Mouse (Mus musculus) hindbrain, embryonic 12.5 days (tissue): ENCODE measurements at regions not wholly inside any gene's neighbourhood (a gene's known extent, or its start where the extent isn't known, plus 50 kb on each side); places are given as distances from the start of the nearest gene placed in this dataset.

Experiments used
- ATAC-seq: fragments of 200-750 bp; cut with Nextera tagmentation; 2 replicates; pipeline ENCODE4 v1.8.0; 2017; ENCODE audit warnings: moderate TSS enrichment; ENCODE audit not compliant: low FRiP score
- H3K27ac ChIP-seq: fragments of 300-500 bp; sonication (generic); 2 replicates; pipeline ENCODE4 v1.5.1; 2016; ENCODE audit warnings: mild to moderate bottlenecking
- H3K27me3 ChIP-seq: fragments of 300-500 bp; sonication (generic); 2 replicates; pipeline ENCODE4 v1.6.1; 2016; ENCODE audit warnings: mild to moderate bottlenecking
- H3K36me3 ChIP-seq: fragments of 300-500 bp; sonication (generic); 2 replicates; pipeline ENCODE4 v1.6.1; 2016; ENCODE audit warnings: mild to moderate bottlenecking
- H3K4me1 ChIP-seq: fragments of 300-500 bp; sonication (generic); 2 replicates; pipeline ENCODE4 v1.6.1; 2016
- H3K4me2 ChIP-seq: fragments of 300-500 bp; sonication (generic); replicated peaks from 2 replicates; pipeline ENCODE4 v1.6.1; 2016; ENCODE audit warnings: mild to moderate bottlenecking
- H3K4me3 ChIP-seq: fragments of 300-500 bp; sonication (generic); 2 replicates; pipeline ENCODE4 v1.5.1; 2016; ENCODE audit warnings: mild to moderate bottlenecking
- H3K9ac ChIP-seq: fragments of 300-500 bp; sonication (generic); 2 replicates; pipeline ENCODE4 v1.6.1; 2016; ENCODE audit warnings: mild to moderate bottlenecking, moderate library complexity
- H3K9me3 ChIP-seq: fragments of 300-500 bp; sonication (generic); replicated peaks from 2 replicates; pipeline ENCODE4 v1.6.1; 2016; ENCODE audit warnings: mild to moderate bottlenecking
- WGBS: fragments of 180-500 bp; shearing (Covaris S2); methylation state at CpG from one replicate; pipeline ENCODE4 v1.1.7; 2016; 5-methylcytosine and 5-hydroxymethylcytosine counted together

DNA sequence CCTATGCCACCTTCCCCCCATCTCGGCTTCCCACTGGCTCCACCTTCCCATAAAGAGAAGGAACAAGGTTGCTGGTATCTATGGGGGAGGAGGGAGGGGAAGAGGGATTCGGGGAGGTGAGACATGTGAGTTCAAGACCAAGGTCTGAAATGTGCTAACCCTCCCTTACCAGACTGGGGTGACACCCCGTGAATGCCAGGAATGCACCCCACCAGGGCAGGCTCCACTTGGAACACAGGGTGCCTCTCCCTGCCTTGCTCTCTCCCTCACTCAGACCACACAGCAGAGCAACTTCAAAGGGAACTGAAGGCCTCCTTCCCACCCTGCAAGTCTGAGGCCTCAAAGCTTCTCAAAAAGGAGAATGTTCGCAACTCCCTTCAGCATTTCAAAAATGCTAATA is 230.5 kb upstream of the Rgma start:
- Histone ChIP-seq H3K36me3 (no peaks in the 10 kb centered on the region), H3K4me2 (no peak overlapping the region), H3K27ac (no peak overlapping the region), H3K9ac (no peak overlapping the region), H3K4me3 (no peak overlapping the region), H3K4me1 (peaks cover 26% of the 10 kb centered on the region), H3K9me3 (no peaks in the 10 kb centered on the region), H3K27me3 (no peaks in the 10 kb centered on the region)
- no peak for ATAC-seq
- WGBS: 43% methylated on average over 4 of the region's 4 CpGs

- no peaks in the 10 kb centered on the region for H3K27me3 ChIP-seq
- no peak overlapping the region for H3K9ac ChIP-seq
- no peak overlapping the region for H3K4me3 ChIP-seq
- peaks cover 22% of the 10 kb centered on the region for H3K4me1 ChIP-seq
- no peak for ATAC-seq
- no peak overlapping the region for H3K4me2 ChIP-seq
- no peak overlapping the region for H3K27ac ChIP-seq
- H3K9me3 ChIP-seq: no peaks in the 10 kb centered on the region
- no peaks in the 10 kb centered on the region for H3K36me3 ChIP-seq
Measured at GRCm38 (mm10) chr7:73147251-73147650, 228.1 kb upstream of the Rgma start.

- 71% methylated on average over 7 of the region's 7 CpGs for WGBS
- Histone ChIP-seq H3K4me3 (no peak overlapping the region), H3K4me2 (no peak overlapping the region), H3K9me3 (no peaks in the 10 kb centered on the region), H3K9ac (no peak overlapping the region), H3K27ac (no peak overlapping the region), H3K36me3 (no peaks in the 10 kb centered on the region), H3K27me3 (no peaks in the 10 kb centered on the region), H3K4me1 (peaks cover 18% of the 10 kb centered on the region)
- no peak for ATAC-seq
Measured at GRCm38 (mm10) chr7:73150436-73150835, 224.9 kb upstream of the Rgma start.

DNA sequence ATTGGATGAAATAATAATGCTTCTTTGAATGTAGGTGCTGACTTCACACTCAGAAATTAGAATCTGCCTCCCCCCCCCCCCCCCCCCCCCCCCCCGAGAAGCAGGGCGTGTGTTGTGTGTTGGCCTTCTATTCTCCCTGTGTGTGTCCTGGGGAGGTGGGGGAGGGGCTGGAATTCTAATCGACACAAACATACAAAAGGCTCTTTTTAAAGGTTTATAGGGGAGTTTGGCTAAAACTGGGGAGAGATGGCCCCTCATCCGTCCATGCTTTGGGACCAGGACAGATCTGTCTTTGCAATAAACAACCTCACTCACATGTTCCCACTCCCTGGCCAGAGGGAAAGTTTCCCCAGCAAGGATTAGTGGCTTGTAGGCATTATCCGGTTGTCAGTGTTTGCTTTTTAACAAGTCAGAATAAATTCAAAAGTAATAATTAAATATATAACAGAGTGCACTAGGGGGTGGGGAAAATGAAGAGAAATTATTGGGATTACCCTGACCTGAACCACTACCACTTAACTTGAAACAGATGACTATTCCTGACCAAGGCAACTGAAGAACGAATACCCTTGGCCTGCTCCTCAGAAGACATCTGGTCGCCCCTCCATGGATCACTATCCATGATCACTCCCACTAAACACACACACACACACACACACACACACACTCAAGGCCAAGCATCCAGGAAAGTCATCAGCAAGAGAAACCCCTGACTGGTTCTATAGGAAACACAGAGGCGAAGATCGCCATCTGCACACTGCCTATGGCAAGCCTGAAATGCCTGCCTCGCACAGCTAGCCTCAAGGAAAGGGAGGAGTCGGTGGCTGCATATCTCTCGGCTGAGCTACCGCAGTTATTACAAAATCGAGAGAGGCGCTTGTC is 223.5 kb upstream of the Rgma start:
- Histone ChIP-seq H3K4me1 (peaks cover 18% of the 10 kb centered on the region), H3K27ac (no peak overlapping the region), H3K27me3 (no peaks in the 10 kb centered on the region), H3K9ac (no peak overlapping the region), H3K4me3 (no peak overlapping the region), H3K4me2 (no peak overlapping the region), H3K36me3 (no peaks in the 10 kb centered on the region), H3K9me3 (no peaks in the 10 kb centered on the region)
- WGBS: 45% methylated on average over 13 of the region's 15 CpGs
- ATAC-seq: no peak; the same call in 1 of the 2 replicates

GRCm38 (mm10) chr7:73153668-73154067 is 221.6 kb upstream of the Rgma start:
- Histone ChIP-seq H3K9me3 (no peaks in the 10 kb centered on the region), H3K27ac (no peak overlapping the region), H3K9ac (no peak overlapping the region), H3K36me3 (no peaks in the 10 kb centered on the region), H3K4me2 (no peak overlapping the region), H3K4me1 (peaks cover 18% of the 10 kb centered on the region), H3K4me3 (no peak overlapping the region), H3K27me3 (no peaks in the 10 kb centered on the region)
- ATAC-seq: no peak
- WGBS: 97% methylated on average over 1 of the region's 1 CpGs

DNA sequence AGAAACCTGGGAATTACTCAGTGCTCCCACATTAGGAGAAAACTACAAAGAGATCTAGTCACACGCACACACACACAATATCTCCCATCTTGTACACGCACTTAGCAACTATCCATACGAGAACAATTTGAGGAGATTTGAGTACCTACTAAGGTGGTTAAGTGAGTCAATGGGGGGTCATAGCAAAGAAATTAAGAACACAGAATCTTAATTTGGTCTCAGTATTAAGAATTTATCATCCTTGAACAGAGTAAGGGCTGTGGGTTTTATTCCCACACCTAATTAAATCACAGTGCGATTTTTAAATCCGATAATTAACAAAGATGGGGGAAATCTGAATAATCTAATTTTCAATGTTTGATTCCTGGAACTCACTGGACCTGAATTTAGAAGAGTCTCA is 216.5 kb upstream of the Rgma start:
- no peak overlapping the region for H3K4me3 ChIP-seq
- no peak overlapping the region for H3K9ac ChIP-seq
- no peaks in the 10 kb centered on the region for H3K27me3 ChIP-seq
- H3K4me2 ChIP-seq: no peak overlapping the region
- 95% methylated on average over 5 of the region's 5 CpGs for WGBS
- no peaks in the 10 kb centered on the region for H3K9me3 ChIP-seq
- H3K4me1 ChIP-seq: peaks cover 2% of the 10 kb centered on the region; the same call in 1 of the 2 replicates
- no peak for ATAC-seq
- H3K27ac ChIP-seq: no peak overlapping the region
- H3K36me3 ChIP-seq: no peaks in the 10 kb centered on the region

DNA sequence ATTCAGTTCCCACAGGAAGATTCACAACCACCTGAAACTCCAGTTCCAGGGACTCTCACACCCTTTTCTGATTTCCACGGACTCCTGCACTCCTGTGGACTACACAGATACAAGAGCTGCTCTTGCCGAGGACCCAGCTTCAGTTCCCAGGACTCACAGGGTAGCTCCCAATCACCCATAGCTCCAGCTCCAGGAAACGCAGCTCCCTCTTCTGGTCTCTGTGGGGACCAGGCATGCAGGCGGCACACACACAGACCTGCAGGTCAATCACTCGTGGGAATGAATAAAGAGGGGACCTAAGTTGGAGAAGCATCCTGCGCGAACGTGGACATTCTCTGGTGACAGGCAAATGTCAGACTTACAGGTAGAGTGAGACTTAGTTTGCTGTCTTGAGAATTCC is 214.3 kb upstream of the Rgma start:
- Histone ChIP-seq H3K9ac (no peak overlapping the region), H3K36me3 (no peaks in the 10 kb centered on the region), H3K27me3 (no peaks in the 10 kb centered on the region), H3K9me3 (no peaks in the 10 kb centered on the region), H3K27ac (no peak overlapping the region), H3K4me2 (no peak overlapping the region), H3K4me1 (peaks cover 6% of the 10 kb centered on the region; the same call in 1 of the 2 replicates), H3K4me3 (no peak overlapping the region)
- no peak for ATAC-seq
- 83% methylated on average over 8 of the region's 8 CpGs for WGBS

DNA sequence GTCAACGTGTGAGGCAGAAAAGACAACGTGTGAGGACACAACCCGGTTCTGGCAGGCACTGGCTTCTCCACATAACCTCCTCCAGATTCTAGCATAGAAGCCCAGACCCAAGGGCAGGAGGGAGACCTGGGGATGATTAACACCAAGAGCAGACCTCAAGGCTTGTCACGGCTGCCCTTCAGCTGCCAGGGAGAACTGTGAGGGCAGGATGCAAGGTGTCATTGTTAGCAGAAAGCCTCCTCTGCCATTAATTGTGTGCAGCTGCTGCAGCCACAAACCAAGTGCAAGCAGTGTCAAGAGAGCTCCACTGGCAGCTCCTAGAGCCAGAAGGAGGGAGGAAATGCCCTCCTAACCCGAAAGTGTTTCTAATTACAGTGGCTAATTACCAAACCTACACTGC is 211.6 kb upstream of the Rgma start:
- no peaks in the 10 kb centered on the region for H3K36me3 ChIP-seq
- no peak overlapping the region for H3K4me2 ChIP-seq
- peaks cover 6% of the 10 kb centered on the region; the same call in 1 of the 2 replicates for H3K4me1 ChIP-seq
- no peaks in the 10 kb centered on the region for H3K27me3 ChIP-seq
- WGBS: 48% methylated on average over 5 of the region's 5 CpGs
- 0 out of 2 replicates have a peak, but pooled peaks cover 5% of the 10 kb centered on the region for H3K9me3 ChIP-seq
- no peak for ATAC-seq
- no peak overlapping the region for H3K9ac ChIP-seq
- H3K4me3 ChIP-seq: no peak overlapping the region
- H3K27ac ChIP-seq: no peak overlapping the region

DNA sequence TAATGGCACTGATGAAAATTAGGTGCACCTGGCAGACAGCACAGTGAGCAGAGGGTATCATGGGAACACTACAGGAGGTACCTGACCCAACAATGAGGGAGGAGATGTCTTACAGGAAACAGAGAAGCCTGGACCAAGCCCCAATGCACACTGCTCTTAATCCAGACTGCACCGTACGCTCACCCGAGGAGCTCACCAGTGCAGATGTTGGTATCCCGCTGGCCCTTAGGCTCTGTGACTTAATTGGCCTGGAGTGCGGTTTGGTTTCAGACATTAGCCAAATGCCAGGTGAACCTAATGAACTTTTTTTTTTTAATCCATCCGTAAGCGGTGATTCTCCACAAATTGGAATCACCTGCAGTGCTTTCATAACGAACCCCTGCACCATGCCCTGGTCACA is 209.8 kb upstream of the Rgma start:
- Histone ChIP-seq H3K4me1 (peaks cover 6% of the 10 kb centered on the region; the same call in 1 of the 2 replicates), H3K4me2 (no peak overlapping the region), H3K4me3 (no peak overlapping the region), H3K9ac (no peak overlapping the region), H3K9me3 (0 out of 2 replicates have a peak, but pooled peaks cover 5% of the 10 kb centered on the region), H3K27me3 (no peaks in the 10 kb centered on the region), H3K36me3 (no peaks in the 10 kb centered on the region), H3K27ac (no peak overlapping the region)
- no peak for ATAC-seq
- WGBS: 88% methylated on average over 8 of the region's 8 CpGs

- no peak overlapping the region for H3K9ac ChIP-seq
- no peaks in the 10 kb centered on the region for H3K4me1 ChIP-seq
- peaks cover 8% of the 10 kb centered on the region; the same call in 1 of the 2 replicates for H3K9me3 ChIP-seq
- no peak overlapping the region for H3K27ac ChIP-seq
- WGBS: 83% methylated on average over 8 of the region's 8 CpGs
- H3K27me3 ChIP-seq: no peaks in the 10 kb centered on the region
- no peak overlapping the region for H3K4me3 ChIP-seq
- no peak for ATAC-seq
- no peaks in the 10 kb centered on the region for H3K36me3 ChIP-seq
- no peak overlapping the region for H3K4me2 ChIP-seq
Measured at GRCm38 (mm10) chr7:73169416-73169815, 205.9 kb upstream of the Rgma start.

DNA sequence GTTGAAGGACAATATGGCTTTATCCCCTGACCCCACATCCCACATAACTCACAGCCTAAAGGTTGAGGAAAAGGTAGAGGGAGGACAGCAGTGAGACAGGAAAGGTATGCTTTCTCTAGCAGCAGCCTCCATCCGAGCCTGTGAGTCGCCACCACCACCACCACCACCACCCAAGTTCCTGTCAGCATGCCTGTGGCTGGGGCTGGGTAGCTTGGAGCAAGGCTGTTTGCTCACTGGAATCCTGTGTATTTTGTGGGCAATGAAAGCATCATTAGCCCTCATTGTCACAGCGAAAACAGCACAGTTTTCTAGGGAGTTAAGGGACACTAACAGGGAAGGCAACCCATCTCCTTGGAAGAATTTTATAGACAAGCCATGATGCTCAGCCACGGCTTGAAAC is 202.7 kb upstream of the Rgma start:
- no peak for ATAC-seq
- H3K27me3 ChIP-seq: no peaks in the 10 kb centered on the region
- no peak overlapping the region for H3K4me3 ChIP-seq
- H3K4me2 ChIP-seq: no peak overlapping the region
- H3K9me3 ChIP-seq: peaks cover 12% of the 10 kb centered on the region
- no peak overlapping the region for H3K27ac ChIP-seq
- 90% methylated on average over 4 of the region's 4 CpGs for WGBS
- H3K9ac ChIP-seq: no peak overlapping the region
- H3K4me1 ChIP-seq: no peaks in the 10 kb centered on the region
- no peaks in the 10 kb centered on the region for H3K36me3 ChIP-seq

DNA sequence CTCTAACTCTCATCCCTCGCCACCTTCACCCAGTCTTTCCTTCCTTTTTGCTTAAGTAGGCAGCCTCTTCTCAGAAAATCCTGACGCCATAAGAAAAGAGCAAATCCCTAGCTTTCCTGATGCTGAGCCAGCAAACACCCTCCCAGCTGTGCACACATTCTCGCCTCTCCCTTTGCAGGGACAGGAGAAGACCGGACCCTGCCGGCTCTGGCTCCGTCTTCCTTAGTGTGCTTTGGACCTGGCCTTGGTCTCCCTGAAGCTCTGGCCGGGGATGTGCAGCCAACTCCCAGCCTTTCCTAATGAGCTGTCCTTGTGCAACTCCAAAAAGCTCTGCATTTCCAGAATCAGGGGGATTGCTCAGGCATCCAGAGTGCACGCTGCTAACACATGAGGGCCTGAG is 191.5 kb upstream of the Rgma start:
- Histone ChIP-seq H3K4me2 (no peak overlapping the region), H3K36me3 (no peaks in the 10 kb centered on the region), H3K9ac (no peak overlapping the region), H3K9me3 (no peaks in the 10 kb centered on the region), H3K27me3 (no peaks in the 10 kb centered on the region), H3K4me3 (no peak overlapping the region), H3K27ac (peak overlapping the region; percentile 86), H3K4me1 (peaks cover 21% of the 10 kb centered on the region)
- WGBS: 72% methylated on average over 8 of the region's 8 CpGs
- ATAC-seq: no peak
